ENCODE assay signal across 9 mouse cellular contexts in the genomic region with DNA sequence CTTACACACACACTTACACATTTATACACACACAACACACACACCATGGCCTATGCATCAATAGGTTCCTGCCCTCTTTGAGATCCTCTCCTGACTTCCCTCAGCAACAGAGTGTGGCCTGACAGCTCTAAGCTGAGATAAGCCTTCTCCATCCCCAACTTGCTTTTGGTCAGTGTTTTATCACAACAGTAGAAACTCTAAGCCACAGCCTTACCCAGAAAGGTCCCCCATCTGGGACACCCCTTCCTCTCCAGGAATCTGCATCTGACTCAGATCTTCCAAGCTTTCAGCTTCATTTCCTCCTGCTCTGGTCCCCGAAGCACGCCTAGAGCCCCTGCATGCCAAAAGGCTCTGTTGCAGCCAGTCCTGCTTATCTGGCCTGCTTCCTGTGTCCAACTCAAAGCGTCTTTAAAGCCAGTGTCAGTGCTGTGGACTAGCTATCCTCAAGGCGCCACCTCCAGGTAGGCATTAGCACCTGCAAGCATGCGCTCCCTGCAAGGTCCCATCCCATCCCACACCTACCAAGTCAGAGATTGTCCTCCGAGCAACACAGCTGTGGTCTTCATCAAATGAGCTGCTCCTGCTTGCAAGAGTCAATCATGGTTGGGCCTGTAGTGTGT.
DNase-seq lines count a peak whose midpoint lies in the region; ATAC-seq and TF ChIP-seq lines count a peak whose summit lies in the region.
"Had no signal": no experiment of that assay in that cellular context is flagged by ENCODE, and none has a peak within 500 bp of the region (broad histone marks: within the 10 kb centered on the region; RNA-seq: fewer than 3 reads in every experiment).

No protein-coding gene starts in this region.

- no peaks in the 10 kb centered on the region for H3K79me2 ChIP-seq in heart, adult 2 months (replicated peaks; ENCODE audit: control insufficient read depth, insufficient read depth, low read length)

- H3K9me3 ChIP-seq in forebrain, postnatal 0 days (ENCODE audit: low read length), result no peaks in the 10 kb centered on the region
- no peaks in the 10 kb centered on the region for H3K9me3 ChIP-seq in forebrain, embryonic 14.5 days (replicated peaks; ENCODE audit: control insufficient read depth, low read length)
- H3K9me3 ChIP-seq: neural tube, embryonic 13.5 days had no signal

- no peak for DNase-seq in forebrain, postnatal 0 days
- no peak for DNase-seq in forebrain, embryonic 14.5 days (ENCODE audit: low spot score)
- peak; percentile 4 to 15 for DNase-seq in urinary bladder, postnatal 36 days (ENCODE audit: low spot score in 2 of 2)
- no peak for DNase-seq in urinary bladder, adult 18-20 months (ENCODE audit: low spot score in 2 of 2)
- DNase-seq in heart, adult 2 months, result peak; percentile 40 to 42
- DNase-seq in kidney, postnatal 36 days, result peak; percentile 28 to 62
- peak; percentile 36 for DNase-seq in yolk sac, embryonic 10.5 days (ENCODE audit: low spot score)

- TF ChIP-seq POLR2A in heart, adult 2 months (IDR thresholded peaks at IDR 0.05; ENCODE audit: insufficient read depth, low read depth, low read length), result no peak

- peak; percentile 60; the same call in 1 of the 2 replicates for TF ChIP-seq EP300 in heart, adult 2 months (IDR thresholded peaks at IDR 0.05; ENCODE audit: insufficient read depth, low read depth, low read length)

- H3K27me3 ChIP-seq in forebrain, postnatal 0 days (ENCODE audit: insufficient read depth, low read length), result no peaks in the 10 kb centered on the region
- no peaks in the 10 kb centered on the region for H3K27me3 ChIP-seq in forebrain, embryonic 14.5 days (replicated peaks; ENCODE audit: control insufficient read depth, insufficient read depth, low read length)
- no peaks in the 10 kb centered on the region for H3K27me3 ChIP-seq in heart, adult 2 months (ENCODE audit: control insufficient read depth, insufficient read depth, low read length)

- H3K27ac ChIP-seq in forebrain, postnatal 0 days (ENCODE audit: low read depth, low read length), result no peak overlapping the region
- no peak overlapping the region for H3K27ac ChIP-seq in forebrain, embryonic 14.5 days (ENCODE audit: low read depth, low read length)
- no peak overlapping the region for H3K27ac ChIP-seq in heart, adult 2 months
- H3K27ac ChIP-seq: neural tube, embryonic 13.5 days had no signal

- intact Hi-C loops in heart, adult 2 months (cut with DNase I), result loop anchor here (5.0 to 10.0 kb wide), 2 partner anchors 268 to 596 kb away; no protein-coding TSS in a partner anchor

- no peaks in the 10 kb centered on the region for H3K36me3 ChIP-seq in forebrain, postnatal 0 days (ENCODE audit: insufficient read depth)
- no peaks in the 10 kb centered on the region for H3K36me3 ChIP-seq in forebrain, embryonic 14.5 days (ENCODE audit: control insufficient read depth, insufficient read depth, low read length)
- H3K36me3 ChIP-seq in heart, adult 2 months (ENCODE audit: control insufficient read depth, insufficient read depth, low read length), result no peaks in the 10 kb centered on the region
- H3K36me3 ChIP-seq: neural tube, embryonic 13.5 days had no signal

- TF ChIP-seq CTCF in forebrain, postnatal 0 days (IDR thresholded peaks at IDR 0.05; ENCODE audit: low read depth), result peak; percentile 63
- peak; percentile 78 for TF ChIP-seq CTCF in heart, adult 2 months (IDR thresholded peaks at IDR 0.05)

- ATAC-seq in forebrain, postnatal 0 days, result no peak
- ATAC-seq in forebrain, embryonic 14.5 days, result no peak
- peak; percentile 99 for ATAC-seq in megakaryocyte-erythroid progenitor cell, adult 5-6 weeks (replicated peaks; ENCODE audit: low FRiP score, low TSS enrichment, poor library complexity, severe bottlenecking)

- 42% methylated on average over 6 of the region's 6 CpGs for WGBS in forebrain, postnatal 0 days
- WGBS in forebrain, embryonic 14.5 days, result 37% methylated on average over 6 of the region's 6 CpGs
- WGBS in heart, adult 2 months, result 6% methylated on average over 6 of the region's 6 CpGs

- H3K4me2 ChIP-seq in forebrain, postnatal 0 days (ENCODE audit: low read depth), result no peak overlapping the region
- no peak overlapping the region for H3K4me2 ChIP-seq in forebrain, embryonic 14.5 days (ENCODE audit: low read length)
- H3K4me2 ChIP-seq: neural tube, embryonic 13.5 days had no signal

- H3K9ac ChIP-seq in forebrain, postnatal 0 days, result no peak overlapping the region
- H3K9ac ChIP-seq in forebrain, embryonic 14.5 days (ENCODE audit: low read length), result no peak overlapping the region
- H3K9ac ChIP-seq in heart, adult 2 months (ENCODE audit: low read depth, low read length), result no peak overlapping the region
- H3K9ac ChIP-seq: neural tube, embryonic 13.5 days had no signal

- H3K4me1 ChIP-seq in forebrain, postnatal 0 days (ENCODE audit: insufficient read depth), result peaks cover 7% of the 10 kb centered on the region; the same call in 1 of the 2 replicates
- H3K4me1 ChIP-seq in forebrain, embryonic 14.5 days (ENCODE audit: control insufficient read depth, insufficient read depth, low read length), result peaks cover 28% of the 10 kb centered on the region
- peaks cover 3% of the 10 kb centered on the region; the same call in 1 of the 2 replicates for H3K4me1 ChIP-seq in heart, adult 2 months (ENCODE audit: control insufficient read depth, insufficient read depth, low read length)

- no peak overlapping the region for H3K4me3 ChIP-seq in forebrain, postnatal 0 days (ENCODE audit: low read depth, low read length)
- no peak overlapping the region for H3K4me3 ChIP-seq in forebrain, embryonic 14.5 days (ENCODE audit: low read depth, low read length)
- H3K4me3 ChIP-seq in heart, adult 2 months, result no peak overlapping the region
- H3K4me3 ChIP-seq: neural tube, embryonic 13.5 days had no signal

Comparison
In these comparisons a context has a peak if more than half of its experiments do, and no peak if none do; other contexts are left out.
1. DNase-seq: peak in urinary bladder, postnatal 36 days (2 of 2), heart, adult 2 months (2 of 2), kidney, postnatal 36 days (2 of 2) and yolk sac, embryonic 10.5 days (single experiment); none in forebrain, postnatal 0 days (single experiment), forebrain, embryonic 14.5 days (single experiment) and urinary bladder, adult 18-20 months (0 of 2).